Comparison of ENCODE assay signal across 8 mouse cellular contexts in the genomic region with DNA sequence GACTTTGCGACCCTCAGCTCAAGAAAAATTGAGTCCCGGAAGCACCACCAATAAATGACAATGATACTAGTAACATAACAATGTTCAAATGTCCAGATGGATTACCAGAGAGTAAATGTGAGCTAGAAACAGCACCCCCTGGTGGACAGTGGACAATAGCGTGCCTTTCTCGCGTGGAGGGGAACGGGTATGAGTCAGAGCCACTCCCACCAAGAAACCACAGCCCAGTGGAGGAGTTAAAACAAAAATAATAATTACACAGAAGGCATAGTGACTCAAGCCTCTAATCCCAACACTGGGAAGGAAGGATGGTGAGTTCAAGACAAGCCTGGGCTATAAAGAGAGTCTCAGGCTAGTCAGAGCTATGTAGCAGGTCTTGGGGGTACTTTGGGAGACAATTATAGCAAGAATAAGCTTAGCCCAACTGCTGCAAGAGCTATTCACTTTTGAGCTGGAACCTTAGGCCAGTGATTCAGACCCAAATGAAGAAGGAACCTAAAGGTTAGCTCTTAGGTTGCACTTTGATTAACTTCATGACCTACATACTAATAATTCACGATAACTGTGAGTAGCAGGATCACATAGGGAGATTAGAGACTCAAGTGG. TPM values are rescaled to one million over a fixed set of nuclear protein-coding genes. Genes with fewer than 3 reads are reported as not detected.
DNase-seq lines count a peak whose midpoint lies in the region; ATAC-seq and TF ChIP-seq lines count a peak whose summit lies in the region.

Gene Abcb8 (plus strand): TSS at position 272 of the 606 bp plus-strand sequence.

- peaks cover 2% of the 10 kb centered on the region; the same call in 1 of the 2 replicates for H3K36me3 ChIP-seq in heart, embryonic 10.5 days
- no peaks in the 10 kb centered on the region for H3K36me3 ChIP-seq in kidney, embryonic 14.5 days (ENCODE audit: control insufficient read depth, insufficient read depth, low read length)
- H3K36me3 ChIP-seq in limb, embryonic 14.5 days (ENCODE audit: control insufficient read depth, insufficient read depth, low read length), result peaks cover 3% of the 10 kb centered on the region; the same call in 1 of the 2 replicates
- no peaks in the 10 kb centered on the region for H3K36me3 ChIP-seq in midbrain, embryonic 16.5 days (ENCODE audit: control insufficient read depth, insufficient read depth, low read length)
- H3K36me3 ChIP-seq in spleen, adult 2 months (ENCODE audit: control insufficient read depth, insufficient read depth, low read length), result no peaks in the 10 kb centered on the region

- peak; percentile 95 to 96 for DNase-seq in B cell, adult 2 months
- peak; percentile 87 for DNase-seq in heart, embryonic 10.5 days (ENCODE audit: low spot score)
- peak; percentile 51 for DNase-seq in limb, embryonic 14.5 days (ENCODE audit: low spot score)
- DNase-seq in spleen, adult 2 months (ENCODE audit: low read depth in 1 of 2, low spot score in 2 of 2), result peak; percentile 80

- peak within 1 kb of the TSS; percentile 61 for H3K27ac ChIP-seq in bone marrow, adult 2 months (ENCODE audit: control insufficient read depth, insufficient read depth, low read depth, low read length, poor library complexity)
- peak within 1 kb of the TSS; percentile 96 for H3K27ac ChIP-seq in heart, embryonic 10.5 days
- peak within 1 kb of the TSS; percentile 67; the same call in 1 of the 2 replicates for H3K27ac ChIP-seq in kidney, embryonic 14.5 days (ENCODE audit: low read depth, low read length)
- peak within 1 kb of the TSS; percentile 53; the same call in 1 of the 2 replicates for H3K27ac ChIP-seq in limb, embryonic 14.5 days (replicated peaks; ENCODE audit: low read depth, low read length)
- peak within 1 kb of the TSS; percentile 90 for H3K27ac ChIP-seq in midbrain, embryonic 16.5 days (ENCODE audit: low read length)
- peak within 1 kb of the TSS; percentile 92 for H3K27ac ChIP-seq in spleen, adult 2 months (ENCODE audit: insufficient read depth, low read length)

- H3K4me1 ChIP-seq in bone marrow, adult 2 months (ENCODE audit: control insufficient read depth, insufficient read depth, low read length), result no peaks in the 10 kb centered on the region; the same call in 1 of the 2 replicates
- peaks cover 44% of the 10 kb centered on the region for H3K4me1 ChIP-seq in heart, embryonic 10.5 days
- peaks cover 8% of the 10 kb centered on the region for H3K4me1 ChIP-seq in kidney, embryonic 14.5 days (ENCODE audit: control insufficient read depth, insufficient read depth, low read length)
- H3K4me1 ChIP-seq in limb, embryonic 14.5 days (ENCODE audit: control insufficient read depth, insufficient read depth, low read length), result no peaks in the 10 kb centered on the region
- H3K4me1 ChIP-seq in midbrain, embryonic 16.5 days (ENCODE audit: control insufficient read depth, insufficient read depth, low read length), result peaks cover 5% of the 10 kb centered on the region; the same call in 1 of the 2 replicates
- peaks cover 7% of the 10 kb centered on the region; the same call in 1 of the 2 replicates for H3K4me1 ChIP-seq in spleen, adult 2 months (ENCODE audit: control insufficient read depth, insufficient read depth, insufficient read length)

- H3K4me2 ChIP-seq in kidney, embryonic 14.5 days (replicated peaks; ENCODE audit: low read depth, low read length), result peak within 1 kb of the TSS; percentile 37
- H3K4me2 ChIP-seq in limb, embryonic 14.5 days (replicated peaks; ENCODE audit: low read depth, low read length, severe bottlenecking), result peak within 1 kb of the TSS; percentile 59
- peak within 1 kb of the TSS; percentile 59 for H3K4me2 ChIP-seq in midbrain, embryonic 16.5 days (ENCODE audit: low read length)

- H3K9me3 ChIP-seq in heart, embryonic 10.5 days, result no peaks in the 10 kb centered on the region
- H3K9me3 ChIP-seq in kidney, embryonic 14.5 days (ENCODE audit: control insufficient read depth, low read length), result no peaks in the 10 kb centered on the region
- H3K9me3 ChIP-seq in limb, embryonic 14.5 days (ENCODE audit: control insufficient read depth, low read length), result no peaks in the 10 kb centered on the region
- no peaks in the 10 kb centered on the region for H3K9me3 ChIP-seq in midbrain, embryonic 16.5 days (replicated peaks; ENCODE audit: control insufficient read depth, low read length, poor library complexity, severe bottlenecking)

- peaks cover 8% of the 10 kb centered on the region; the same call in 1 of the 2 replicates for H3K27me3 ChIP-seq in heart, embryonic 10.5 days (ENCODE audit: insufficient read depth, poor library complexity, severe bottlenecking)
- peaks cover 3% of the 10 kb centered on the region; the same call in 1 of the 2 replicates for H3K27me3 ChIP-seq in kidney, embryonic 14.5 days (ENCODE audit: control insufficient read depth, insufficient read depth, low read length)
- 0 out of 2 replicates have a peak, but pooled peaks cover under 1% of the 10 kb centered on the region for H3K27me3 ChIP-seq in limb, embryonic 14.5 days (ENCODE audit: control insufficient read depth, insufficient read depth, low read length)
- H3K27me3 ChIP-seq in midbrain, embryonic 16.5 days (ENCODE audit: control insufficient read depth, insufficient read depth, low read depth, low read length), result peaks cover 11% of the 10 kb centered on the region
- 0 out of 2 replicates have a peak, but pooled peaks cover 2% of the 10 kb centered on the region for H3K27me3 ChIP-seq in spleen, adult 2 months (ENCODE audit: control insufficient read depth, insufficient read depth, low read length)

- no peak for TF ChIP-seq POLR2A in bone marrow, adult 2 months (IDR thresholded peaks at IDR 0.05; ENCODE audit: borderline replicate concordance, control insufficient read depth, low read depth, low read length)
- no peak for TF ChIP-seq POLR2A in limb, embryonic 14.5 days (IDR thresholded peaks at IDR 0.05; ENCODE audit: borderline replicate concordance, extremely low read depth, insufficient read depth, insufficient read length)
- TF ChIP-seq POLR2A in spleen, adult 2 months (IDR thresholded peaks at IDR 0.05; ENCODE audit: low read depth, low read length), result no peak

- TF ChIP-seq CTCF in bone marrow, adult 2 months (IDR thresholded peaks at IDR 0.05; ENCODE audit: control insufficient read depth, insufficient read depth, low read length), result peak; percentile 94
- TF ChIP-seq CTCF in spleen, adult 2 months (IDR thresholded peaks at IDR 0.05; ENCODE audit: extremely low read depth, insufficient read depth, insufficient read length, insufficient replicate concordance), result peak; percentile 71; the same call in 1 of the 2 replicates

- WGBS in bone marrow, adult 2 months, result 7% methylated on average over 7 of the region's 7 CpGs
- WGBS in heart, embryonic 10.5 days, result 20% methylated on average over 7 of the region's 7 CpGs
- 25% methylated on average over 7 of the region's 7 CpGs for WGBS in kidney, embryonic 14.5 days
- 22% methylated on average over 7 of the region's 7 CpGs for WGBS in limb, embryonic 14.5 days
- 22% methylated on average over 7 of the region's 7 CpGs for WGBS in midbrain, embryonic 16.5 days
- 12% methylated on average over 7 of the region's 7 CpGs for WGBS in spleen, adult 2 months

- peak within 1 kb of the TSS; percentile 86 for H3K4me3 ChIP-seq in bone marrow, adult 2 months (replicated peaks; ENCODE audit: control insufficient read depth, low read depth, low read length)
- peak within 1 kb of the TSS; percentile 74 for H3K4me3 ChIP-seq in heart, embryonic 10.5 days
- H3K4me3 ChIP-seq in kidney, embryonic 14.5 days (ENCODE audit: low read length), result peak within 1 kb of the TSS; percentile 54
- peak within 1 kb of the TSS; percentile 48 for H3K4me3 ChIP-seq in limb, embryonic 14.5 days (replicated peaks; ENCODE audit: low read length)
- H3K4me3 ChIP-seq in midbrain, embryonic 16.5 days (ENCODE audit: low read depth, low read length), result peak within 1 kb of the TSS; percentile 54
- H3K4me3 ChIP-seq in spleen, adult 2 months (ENCODE audit: extremely low read depth, insufficient read depth, insufficient read length), result peak within 1 kb of the TSS; percentile 89

- peak within 1 kb of the TSS; percentile 55 for H3K9ac ChIP-seq in kidney, embryonic 14.5 days (ENCODE audit: low read depth, low read length)
- peak within 1 kb of the TSS; percentile 43 for H3K9ac ChIP-seq in limb, embryonic 14.5 days (ENCODE audit: low read depth, low read length, severe bottlenecking)
- H3K9ac ChIP-seq in midbrain, embryonic 16.5 days (ENCODE audit: low read depth, low read length), result peak within 1 kb of the TSS; percentile 73

- ATAC-seq in erythroblast, adult 5-6 weeks (replicated peaks; ENCODE audit: low FRiP score, poor library complexity, severe bottlenecking), result peak; percentile 70
- ATAC-seq in kidney, embryonic 14.5 days (ENCODE audit: low FRiP score, low TSS enrichment), result no peak
- no peak for ATAC-seq in limb, embryonic 14.5 days (ENCODE audit: low FRiP score, low read depth)
- ATAC-seq in midbrain, embryonic 16.5 days, result no peak

RNA-seq across cellular contexts. Expression of gene Abcb8, which starts in this region (rescaled TPM):
- polyA plus RNA-seq in bone marrow, adult 2 months (2011; ENCODE audit: insufficient read depth, insufficient read length, low replicate concordance, missing spikeins), result 10.2 and 11.2 TPM in 2 replicates
- total RNA-seq in erythroblast, adult 5-6 weeks (2015; ENCODE audit: low replicate concordance), result 11.3 and 22.7 TPM in 2 replicates
- 2.9 and 5.5 TPM in 2 replicates for total RNA-seq in erythroblast, adult 5-6 weeks (2017; ENCODE audit: low replicate concordance)
- polyA plus RNA-seq in heart, embryonic 10.5 days (2016; fragmentation: Nextera tagmentation; extraction: Ambion mirVana), result 62.7 and 81.3 TPM in 2 replicates
- 44.9 and 55.0 TPM in 2 replicates for polyA plus RNA-seq in kidney, embryonic 14.5 days (2014; fragmentation: Nextera tagmentation; extraction: Ambion mirVana)
- polyA plus RNA-seq in limb, embryonic 14.5 days (2012; rRNA removed), result 45.3 and 58.3 TPM in 2 replicates
- 35.8 and 37.3 TPM in 2 replicates for polyA plus RNA-seq in limb, embryonic 14.5 days (2014; fragmentation: Nextera tagmentation; extraction: Ambion mirVana)
- polyA plus RNA-seq in midbrain, embryonic 16.5 days (2015; fragmentation: Nextera tagmentation; extraction: Ambion mirVana), result 49.2 and 54.9 TPM in 2 replicates
- 31.3 and 35.7 TPM in 2 replicates for polyA plus RNA-seq in spleen, adult 2 months (2012; rRNA removed)
